Mouse (Mus musculus): ENCODE data around the gene Homez.

The Homez gene

GRCm38 (mm10) chr14:54870861-54871260 is at the start of gene Homez:
TSS of gene Homez (minus strand) at chr14:54870961.
- DNase-seq (ENCODE audit: low read depth, low spot score): no peak

DNA sequence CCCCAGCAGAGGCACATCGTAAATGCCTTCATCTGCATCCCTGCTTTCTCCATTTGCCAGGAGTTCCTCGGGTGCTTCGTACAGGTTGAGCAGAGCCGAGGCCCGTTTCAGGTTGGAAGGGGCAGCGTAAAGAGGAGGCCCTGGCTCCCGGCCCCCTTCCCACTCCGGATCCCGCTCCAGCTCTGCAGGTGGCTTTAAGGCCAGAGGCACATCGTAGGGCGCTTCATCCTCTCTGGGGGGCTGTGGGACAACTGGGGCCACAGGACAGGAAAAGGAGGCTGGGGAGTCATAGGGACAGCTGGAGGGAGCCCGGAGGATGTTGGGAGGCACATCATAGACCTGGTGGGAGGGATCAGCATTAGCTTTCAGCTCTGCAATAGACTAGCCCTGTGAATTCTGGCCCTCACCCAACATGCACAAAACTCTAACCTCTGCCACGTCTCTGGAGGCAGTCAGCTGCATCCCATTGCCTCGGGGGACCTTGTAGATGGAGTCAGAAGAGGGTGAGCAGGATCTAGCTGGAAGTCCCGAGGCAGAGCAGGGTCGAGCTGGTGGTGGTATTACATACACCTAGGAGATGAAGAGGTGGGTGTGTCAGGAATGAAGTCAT is 49.4 kb upstream of the Homez start:
- DNase-seq (ENCODE audit: low read depth, low spot score): no peak

DNA sequence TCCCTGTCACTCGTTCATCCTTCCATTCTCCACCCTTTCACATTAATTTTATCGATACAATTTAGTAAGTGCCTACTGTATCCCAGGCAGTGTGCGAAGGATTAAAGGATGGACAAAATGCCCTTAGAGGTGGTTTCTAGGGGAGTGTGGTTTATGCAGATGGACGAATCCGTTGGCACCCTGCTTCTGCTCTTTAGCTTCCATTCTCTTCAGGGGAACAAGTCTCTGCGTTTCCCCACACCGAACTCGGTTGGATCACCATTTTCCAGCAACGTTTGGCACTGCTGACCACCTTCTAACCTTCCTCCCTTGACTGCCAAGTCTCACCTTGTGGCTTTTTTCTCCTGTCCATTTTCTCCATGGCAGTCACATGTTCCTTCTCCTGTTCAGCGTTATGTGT is 42.6 kb upstream of the Homez start:
- DNase-seq (ENCODE audit: low read depth, low spot score): no peak

DNA sequence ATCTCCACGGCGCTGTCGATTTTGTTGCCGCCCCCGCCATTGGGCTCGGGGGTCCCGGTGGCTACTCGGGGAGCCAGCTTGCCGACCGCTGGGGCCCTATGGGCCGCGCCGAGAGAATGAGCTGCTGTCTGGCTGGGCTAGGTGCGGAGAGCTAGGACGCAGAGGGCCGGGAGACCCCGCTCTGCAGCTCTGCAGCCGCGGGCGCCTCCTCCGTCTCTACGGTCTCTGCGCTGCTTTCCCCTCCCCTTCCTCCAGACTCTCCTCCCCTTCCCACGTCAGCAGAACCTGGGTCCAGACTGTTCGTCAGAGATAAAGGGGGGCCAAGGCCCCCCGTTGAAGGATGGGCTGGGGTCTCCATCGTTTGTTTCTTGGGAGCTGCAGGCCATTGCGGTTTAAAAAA is 42.1 kb upstream of the Homez start, which contains the start of gene Slc22a17:
Gene Slc22a17 (minus strand): TSS at position 247 of the 400 bp plus-strand sequence.
- no peak for DNase-seq (ENCODE audit: low read depth, low spot score)

- no peak for DNase-seq (ENCODE audit: low read depth, low spot score)
Measured at GRCm38 (mm10) chr14:54912109-54912850, 41.5 kb upstream of the Homez start.

DNA sequence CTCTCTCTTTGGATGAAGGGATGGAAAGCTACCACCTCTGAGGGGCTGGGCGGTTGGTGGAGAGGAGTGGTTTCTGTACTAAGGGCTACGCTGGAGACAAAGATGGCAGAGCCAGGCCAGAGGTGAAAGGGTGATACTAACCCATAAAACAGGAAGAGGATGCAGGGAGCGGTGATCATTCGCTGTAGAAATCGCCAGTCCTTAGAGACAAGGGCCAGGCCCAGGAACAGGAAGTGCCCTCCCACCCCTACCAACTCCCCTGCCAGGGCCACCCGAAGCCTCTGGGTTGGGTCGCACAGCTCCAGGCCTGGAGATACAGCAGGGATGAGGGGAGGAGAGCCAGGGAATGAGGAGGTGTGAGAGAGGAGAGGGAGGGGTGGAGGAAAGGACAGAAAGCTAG is 37.9 kb upstream of the Homez start:
- DNase-seq (ENCODE audit: low read depth, low spot score): no peak

DNA sequence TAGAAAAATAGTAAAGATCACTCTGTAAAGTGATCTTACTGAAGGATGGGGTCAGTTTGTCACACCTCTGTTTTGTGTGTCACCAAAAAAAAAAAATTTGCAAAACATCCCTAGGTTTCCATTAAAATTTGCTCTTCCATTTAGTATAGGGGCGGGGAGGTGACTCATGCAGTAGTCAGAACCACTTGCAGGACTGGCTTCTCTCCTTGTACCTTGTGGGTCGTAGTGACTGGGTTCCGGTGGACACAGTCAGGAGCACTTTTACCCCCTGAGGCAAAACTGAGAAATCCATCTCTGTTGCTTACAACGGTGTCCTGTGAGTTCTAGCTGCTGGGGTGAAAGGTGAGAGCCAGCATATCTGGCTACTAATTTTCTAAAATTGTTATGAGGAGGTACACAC is 32.9 kb upstream of the Homez start:
- DNase-seq (ENCODE audit: low read depth, low spot score): no peak

- no peak for DNase-seq (ENCODE audit: low read depth, low spot score)
Measured at GRCm38 (mm10) chr14:54900383-54900782, 29.6 kb upstream of the Homez start.

DNA sequence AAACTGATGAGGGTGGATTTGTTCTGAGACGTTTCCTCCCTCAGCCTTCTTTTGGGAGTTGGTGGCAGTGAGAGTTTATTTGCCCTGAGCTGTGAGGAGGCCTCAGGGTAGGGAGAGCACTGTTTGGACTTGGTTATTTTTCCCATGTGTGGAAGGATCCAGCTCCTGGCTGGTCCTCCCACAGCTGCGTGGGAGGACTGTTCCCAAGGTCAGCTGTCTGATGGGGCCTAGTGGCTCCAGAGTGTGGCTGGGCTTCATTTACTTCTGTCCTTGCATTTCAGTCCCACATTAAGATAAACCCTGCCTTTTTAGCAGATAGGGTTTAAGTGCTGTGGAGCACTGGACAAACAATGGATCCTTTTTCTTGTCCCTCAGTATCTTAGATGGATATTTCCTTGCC is 26.7 kb upstream of the Homez start:
- DNase-seq (ENCODE audit: low read depth, low spot score): no peak

- no peak for DNase-seq (ENCODE audit: low read depth, low spot score)
Measured at GRCm38 (mm10) chr14:54894296-54895151, 23.8 kb upstream of the Homez start.

- peak; percentile 98 for DNase-seq (ENCODE audit: low read depth, low spot score)
Measured at GRCm38 (mm10) chr14:54893651-54894181, 23.0 kb upstream of the Homez start.

DNA sequence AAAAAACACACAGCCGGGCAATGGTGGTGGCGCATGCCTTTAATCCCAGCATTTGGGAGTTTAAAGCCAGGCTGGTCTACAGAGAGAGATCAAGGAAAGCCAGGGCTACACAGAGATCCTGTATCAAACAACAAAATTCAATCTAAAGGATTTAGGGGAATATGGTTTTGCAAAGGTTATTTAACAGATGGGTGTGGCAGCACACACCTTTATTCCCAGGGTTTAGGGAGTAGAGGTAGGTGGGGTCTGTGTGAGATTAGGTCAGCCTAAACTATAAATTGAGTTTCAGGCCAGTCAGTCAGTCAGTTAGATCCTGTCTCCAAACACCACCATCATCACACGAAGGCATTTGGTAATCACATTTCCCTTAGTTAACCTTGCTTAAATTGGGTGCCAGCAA is 21.4 kb upstream of the Homez start, which contains the start of gene Pabpn1:
Gene Pabpn1 (plus strand): TSS at position 301 of the 400 bp plus-strand sequence.
- DNase-seq (ENCODE audit: low read depth, low spot score): no peak

DNA sequence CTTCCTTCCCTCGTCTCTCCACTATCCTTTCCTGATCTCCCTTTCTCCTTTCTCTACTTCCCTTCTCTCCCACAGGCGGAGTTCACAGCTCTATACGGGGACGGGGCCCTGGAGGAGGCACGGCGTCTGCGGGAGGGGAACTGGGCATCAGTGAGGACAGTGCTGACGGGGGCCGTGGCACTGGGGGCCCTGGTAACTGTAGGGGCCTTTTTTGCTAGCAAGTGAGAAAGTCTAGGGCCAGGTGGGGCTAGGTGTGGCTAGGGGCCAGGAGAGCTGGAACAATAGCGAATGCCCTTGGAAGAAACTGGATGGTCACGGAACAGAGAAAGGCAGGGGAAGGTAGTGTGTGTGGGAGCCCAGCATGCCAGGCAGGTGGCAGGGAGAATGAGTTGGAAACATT is 14.5 kb upstream of the Homez start:
- no peak for DNase-seq (ENCODE audit: low read depth, low spot score)

DNA sequence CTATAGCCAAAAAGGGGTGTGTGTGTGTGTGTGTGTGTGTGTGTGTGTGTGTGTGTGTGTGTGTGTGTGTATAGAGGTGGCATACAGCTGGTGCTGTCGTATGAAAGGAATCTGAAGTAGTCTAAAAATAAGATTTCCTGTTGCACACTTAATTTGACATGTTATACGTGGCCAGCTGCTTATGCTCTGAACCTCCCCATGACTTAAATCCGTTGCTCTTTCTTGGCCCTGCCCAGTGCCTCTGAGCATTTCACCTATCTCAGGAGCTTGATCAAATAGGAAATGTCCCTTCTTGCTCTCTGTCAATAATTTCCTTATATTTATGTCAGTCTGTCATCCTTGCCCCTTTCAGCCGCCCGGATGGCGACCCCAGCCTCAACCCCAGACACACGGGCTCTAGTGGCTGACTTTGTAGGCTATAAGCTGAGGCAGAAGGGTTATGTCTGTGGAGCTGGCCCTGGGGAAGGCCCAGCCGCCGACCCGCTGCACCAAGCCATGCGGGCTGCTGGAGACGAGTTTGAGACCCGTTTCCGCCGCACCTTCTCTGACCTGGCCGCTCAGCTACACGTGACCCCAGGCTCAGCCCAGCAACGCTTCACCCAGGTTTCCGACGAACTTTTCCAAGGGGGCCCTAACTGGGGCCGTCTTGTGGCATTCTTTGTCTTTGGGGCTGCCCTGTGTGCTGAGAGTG is 13.4 kb upstream of the Homez start:
- no peak for DNase-seq (ENCODE audit: low read depth, low spot score)

- DNase-seq (ENCODE audit: low read depth, low spot score): no peak
Measured at GRCm38 (mm10) chr14:54883154-54884021, 12.6 kb upstream of the Homez start, which contains the start of the genes Bcl2l2 and Gm20521. TSS of gene Bcl2l2 (plus strand) at chr14:54883377. TSS of gene Gm20521 (plus strand) at chr14:54883441.

DNA sequence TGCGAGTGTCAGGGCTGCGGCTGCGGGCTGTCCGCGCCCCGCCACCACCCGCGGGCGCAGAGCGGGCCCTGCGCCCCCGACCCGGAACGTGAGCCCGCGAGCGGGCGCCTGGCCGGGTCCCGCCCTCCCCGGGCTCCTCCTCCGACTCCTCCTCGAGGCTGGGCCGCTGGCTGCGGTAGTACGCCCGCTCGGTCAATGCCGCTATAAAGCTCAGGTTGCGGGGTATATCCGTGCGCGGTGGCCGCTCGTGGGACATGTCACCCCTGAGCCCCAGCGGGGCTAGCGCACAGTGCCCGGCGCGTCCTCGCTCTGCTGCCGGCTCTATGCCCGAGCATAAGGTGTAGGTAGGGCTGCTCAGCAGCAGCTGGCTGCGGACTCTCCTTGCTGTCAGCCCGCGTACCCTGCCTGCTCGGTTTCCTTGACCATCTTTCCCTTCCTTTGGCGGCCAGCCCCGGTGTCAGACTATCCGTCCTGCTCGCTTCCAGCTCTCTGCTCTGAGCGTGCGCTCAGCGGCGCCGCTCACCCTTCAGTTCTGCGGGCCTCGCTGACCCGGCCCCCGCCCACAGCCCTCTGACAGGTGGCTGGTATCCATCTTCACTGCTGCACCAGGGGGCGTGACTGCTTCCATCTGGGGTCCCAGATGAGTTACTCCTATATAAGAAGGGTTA is 6.4 kb upstream of the Homez start, which contains the start of gene Ppp1r3e:
Gene Ppp1r3e (minus strand): TSS at position 503 of the 668 bp plus-strand sequence.
- DNase-seq (ENCODE audit: low read depth, low spot score): no peak

DNA sequence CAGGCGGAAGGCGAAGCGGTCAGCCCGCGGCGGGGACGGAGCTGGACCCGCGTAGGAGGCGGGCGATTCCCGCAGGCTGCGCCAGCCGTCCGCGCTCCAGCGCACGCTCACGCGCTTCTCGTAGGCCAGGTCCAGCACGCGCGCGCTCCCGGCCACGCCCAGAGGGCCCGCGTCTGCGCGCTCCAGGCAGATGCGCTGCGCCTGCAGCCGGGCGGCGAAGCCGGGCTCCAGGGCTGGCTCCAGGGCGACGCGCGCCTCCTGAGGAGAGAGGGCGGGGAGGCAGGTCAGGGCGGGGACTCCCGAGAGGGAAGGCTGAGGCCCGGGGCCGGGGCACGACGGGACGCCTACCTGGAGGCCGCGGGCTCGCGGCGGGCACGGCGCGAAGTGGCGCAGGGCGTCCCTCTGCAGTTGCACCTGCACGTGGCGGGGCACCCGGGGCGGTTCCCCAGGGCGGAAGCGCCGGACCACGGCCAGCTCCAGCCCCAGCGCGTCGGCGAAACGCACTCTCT is 5.8 kb upstream of the Homez start:
- DNase-seq (ENCODE audit: low read depth, low spot score): no peak

DNA sequence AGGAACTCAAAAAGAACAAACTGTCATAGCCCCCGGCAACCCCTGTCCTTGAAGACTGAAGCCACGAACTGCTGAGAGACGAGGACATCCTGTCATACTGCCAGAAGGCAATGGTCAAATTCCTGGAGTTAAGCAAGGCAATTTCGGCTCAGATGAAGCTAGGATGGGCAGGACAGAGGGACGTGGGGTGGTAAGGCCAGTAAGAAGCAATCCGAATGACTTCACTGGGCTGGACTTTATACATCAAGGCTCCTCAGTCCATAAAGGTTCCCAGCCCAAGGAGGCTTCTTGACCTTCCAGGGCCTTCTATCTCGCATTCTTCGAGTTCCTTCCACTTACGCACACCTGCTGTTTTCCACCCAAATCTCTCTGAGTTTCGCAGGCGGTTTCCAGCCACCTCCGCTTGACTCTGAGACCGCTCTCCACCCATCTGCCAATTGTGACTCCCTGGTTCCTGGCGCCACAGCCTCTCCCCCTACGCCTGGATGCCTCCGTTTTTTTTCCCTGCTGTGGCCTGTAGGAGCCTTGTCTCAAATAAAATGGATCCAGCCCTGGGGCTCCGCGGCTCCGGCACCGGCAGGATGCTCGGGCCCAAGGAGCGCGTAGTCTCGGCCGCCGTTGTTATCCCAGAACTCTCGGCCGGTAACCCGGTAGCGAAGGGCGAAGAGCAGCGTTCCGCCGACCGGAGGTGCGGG is 5.2 kb upstream of the Homez start:
- no peak for DNase-seq (ENCODE audit: low read depth, low spot score)

GRCm38 (mm10) chr14:54874165-54874564 is 3.4 kb upstream of the Homez start:
- no peak for DNase-seq (ENCODE audit: low read depth, low spot score)

Data from WW6 (cell line).